Mouse (Mus musculus) embryo, embryonic 10 days (tissue): ENCODE data around the gene Ptprcap.
A peak's percentile ranks its signal among the peaks of the same experiment; 100 is the strongest.

Experiments
- DNase-seq: peaks from one replicate; pipeline ENCODE4 v3.0.0-alpha.2; 2015; ENCODE audit warnings: low spot score

The Ptprcap gene

GRCm38 (mm10) chr19:4194776-4195650 lies 41.6 kb downstream of the Ptprcap start:
- no peak for DNase-seq

- no peak for DNase-seq
Observed at GRCm38 (mm10) chr19:4196048-4196447, 42.6 kb downstream of the Ptprcap start.

- DNase-seq = no peak
Observed at GRCm38 (mm10) chr19:4196548-4196947, 43.1 kb downstream of the Ptprcap start.

- DNase-seq = no peak
Observed at GRCm38 (mm10) chr19:4197180-4197579, 43.8 kb downstream of the Ptprcap start.

- DNase-seq = peak; percentile 100
Observed at GRCm38 (mm10) chr19:4201291-4201909, 48.0 kb downstream of the Ptprcap start, which contains the start of gene Rad9a. Gene Rad9a (minus strand): TSS chr19:4201662.

GRCm38 (mm10) chr19:4202149-4202548 lies 48.7 kb downstream of the Ptprcap start:
- no peak for DNase-seq

GRCm38 (mm10) chr19:4203148-4203547 lies 49.7 kb downstream of the Ptprcap start:
- DNase-seq = no peak

GRCm38 (mm10) chr19:4203604-4204326 lies 50.4 kb downstream of the Ptprcap start:
- no peak for DNase-seq

GRCm38 (mm10) chr19:4204889-4205288 lies 51.5 kb downstream of the Ptprcap start:
- no peak for DNase-seq
